Mouse (Mus musculus): Measurements from ENCODE around the gene Epp13.

Gene Epp13

DNA sequence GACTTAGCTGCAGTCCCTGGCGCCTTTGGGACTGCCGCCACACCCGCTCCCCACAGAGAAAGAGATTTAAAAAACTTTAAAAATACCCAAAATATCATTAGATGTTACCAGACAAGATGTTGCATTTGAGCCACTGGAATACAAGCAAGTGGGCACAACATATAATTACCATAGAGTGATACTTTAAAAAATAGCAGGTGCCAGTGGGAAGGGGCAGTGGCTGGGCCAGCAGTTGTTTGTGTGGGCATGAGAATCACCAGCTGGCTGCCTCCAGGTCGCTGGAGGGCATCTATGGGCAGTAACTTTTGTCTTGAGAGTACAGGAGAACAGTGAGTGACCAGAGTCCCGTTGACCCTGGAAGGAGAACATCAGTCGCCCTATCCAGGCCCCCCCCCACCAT is at the start of gene Epp13:
Gene Epp13, plus strand, starts transcription at position 301 of the 400 bp plus-strand sequence.
- TF ChIP-seq GATA4 (IDR thresholded peaks at IDR 0.05; ENCODE audit: insufficient replicate concordance, low read length), result no peak

DNA sequence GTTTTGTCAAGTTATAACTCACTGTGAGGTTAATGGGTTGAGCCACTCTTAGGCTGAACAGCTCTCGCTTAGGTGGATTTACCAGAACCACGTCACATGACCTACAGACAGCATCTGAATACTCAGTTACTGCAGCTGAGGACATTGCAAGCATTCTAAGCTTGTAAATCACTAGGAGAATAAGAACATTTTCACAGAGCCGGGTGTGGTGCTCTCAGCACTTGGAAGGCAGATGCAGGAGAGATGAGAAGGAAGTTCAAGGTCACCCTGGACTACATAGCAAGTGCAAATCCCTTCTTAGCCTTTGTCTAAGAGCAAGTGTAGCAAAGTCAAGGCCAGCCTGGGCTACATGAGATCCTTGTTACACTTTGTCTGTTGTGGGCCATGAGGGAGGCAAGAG is 48.3 kb upstream of the Epp13 start:
- no peak for TF ChIP-seq GATA4 (IDR thresholded peaks at IDR 0.05; ENCODE audit: insufficient replicate concordance, low read length)

DNA sequence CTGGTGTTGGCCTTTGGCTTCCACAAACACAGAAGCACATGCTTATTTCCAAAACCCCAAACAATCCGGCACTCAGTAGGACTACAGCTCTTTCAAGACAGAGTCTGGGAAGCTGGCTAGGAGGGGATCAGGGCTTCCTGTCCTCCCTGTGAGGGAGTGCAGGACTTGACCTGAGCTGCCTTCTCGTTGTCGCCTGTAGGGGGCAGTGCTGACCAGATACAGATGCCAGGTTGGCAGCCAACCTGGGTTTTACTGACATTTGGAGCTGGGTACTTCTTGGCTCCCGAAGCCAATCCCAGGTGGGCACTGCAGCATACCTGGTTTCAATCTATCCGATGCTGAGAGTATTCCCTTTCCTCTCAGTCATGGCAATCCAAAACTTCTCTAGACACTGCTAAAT is 39.4 kb upstream of the Epp13 start:
- TF ChIP-seq GATA4 (IDR thresholded peaks at IDR 0.05; ENCODE audit: insufficient replicate concordance, low read length), result no peak

DNA sequence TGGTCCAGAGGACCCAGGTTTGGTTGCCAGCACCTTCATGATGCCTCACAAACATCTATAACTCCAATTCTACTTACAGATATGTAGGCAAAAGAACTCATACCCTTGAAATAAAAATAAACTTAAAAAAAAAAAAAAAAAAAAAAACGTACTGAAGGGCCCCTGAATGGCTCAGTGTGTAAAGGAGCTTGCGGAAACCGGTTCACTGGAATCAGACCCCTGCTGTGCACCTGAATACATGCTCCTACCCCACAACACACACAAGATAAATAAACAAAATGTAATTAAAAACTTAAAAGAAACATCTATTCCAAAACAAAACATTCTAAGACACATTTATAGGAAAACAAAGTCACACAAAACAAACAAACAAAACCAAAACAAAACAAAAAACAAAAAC is 32.4 kb upstream of the Epp13 start:
- TF ChIP-seq GATA4 (IDR thresholded peaks at IDR 0.05; ENCODE audit: insufficient replicate concordance, low read length), result no peak

DNA sequence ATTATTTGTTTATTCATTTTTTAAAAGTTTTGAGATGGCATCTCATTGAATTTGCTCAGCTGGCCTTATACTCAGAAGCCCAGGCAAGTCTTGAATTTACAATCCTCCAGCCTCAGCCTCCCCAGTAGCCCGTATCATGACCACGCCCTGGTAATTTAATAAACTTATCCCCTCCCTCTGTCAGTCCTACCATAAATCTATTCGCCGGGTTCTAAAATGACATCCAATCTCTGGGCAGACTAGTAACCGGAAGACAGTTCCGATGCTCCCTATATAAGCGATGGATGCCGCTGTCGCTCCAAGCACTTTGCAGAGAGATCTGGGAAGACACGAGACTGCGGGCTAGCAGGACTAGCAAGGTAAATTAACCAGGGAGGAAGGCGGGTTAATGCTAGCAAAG is 30.5 kb upstream of the Epp13 start, which contains the start of gene Zscan5b:
Gene Zscan5b, plus strand, starts transcription at position 301 of the 400 bp plus-strand sequence.
- TF ChIP-seq GATA4 (IDR thresholded peaks at IDR 0.05; ENCODE audit: insufficient replicate concordance, low read length), result no peak

DNA sequence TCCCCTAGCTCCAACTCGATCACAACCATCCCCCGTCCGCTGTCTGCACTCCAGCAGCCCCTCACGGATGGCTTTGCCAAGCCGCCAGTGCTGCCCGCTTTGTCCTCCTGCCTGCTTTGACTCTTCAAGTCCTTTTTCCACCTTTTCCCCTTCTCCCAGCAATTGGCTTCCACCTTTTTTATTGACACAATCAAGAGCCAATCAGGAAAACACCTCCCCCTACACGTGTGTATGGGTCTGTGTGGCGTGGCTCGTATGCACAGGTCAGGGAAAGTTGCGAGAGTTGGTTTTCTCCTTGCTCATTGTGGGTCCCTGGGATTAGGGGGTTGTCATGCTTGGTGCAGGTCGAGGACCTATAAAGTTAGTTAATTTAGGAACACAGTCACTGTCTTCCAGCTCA is 12.7 kb upstream of the Epp13 start:
- TF ChIP-seq GATA4 (IDR thresholded peaks at IDR 0.05; ENCODE audit: insufficient replicate concordance, low read length), result no peak

DNA sequence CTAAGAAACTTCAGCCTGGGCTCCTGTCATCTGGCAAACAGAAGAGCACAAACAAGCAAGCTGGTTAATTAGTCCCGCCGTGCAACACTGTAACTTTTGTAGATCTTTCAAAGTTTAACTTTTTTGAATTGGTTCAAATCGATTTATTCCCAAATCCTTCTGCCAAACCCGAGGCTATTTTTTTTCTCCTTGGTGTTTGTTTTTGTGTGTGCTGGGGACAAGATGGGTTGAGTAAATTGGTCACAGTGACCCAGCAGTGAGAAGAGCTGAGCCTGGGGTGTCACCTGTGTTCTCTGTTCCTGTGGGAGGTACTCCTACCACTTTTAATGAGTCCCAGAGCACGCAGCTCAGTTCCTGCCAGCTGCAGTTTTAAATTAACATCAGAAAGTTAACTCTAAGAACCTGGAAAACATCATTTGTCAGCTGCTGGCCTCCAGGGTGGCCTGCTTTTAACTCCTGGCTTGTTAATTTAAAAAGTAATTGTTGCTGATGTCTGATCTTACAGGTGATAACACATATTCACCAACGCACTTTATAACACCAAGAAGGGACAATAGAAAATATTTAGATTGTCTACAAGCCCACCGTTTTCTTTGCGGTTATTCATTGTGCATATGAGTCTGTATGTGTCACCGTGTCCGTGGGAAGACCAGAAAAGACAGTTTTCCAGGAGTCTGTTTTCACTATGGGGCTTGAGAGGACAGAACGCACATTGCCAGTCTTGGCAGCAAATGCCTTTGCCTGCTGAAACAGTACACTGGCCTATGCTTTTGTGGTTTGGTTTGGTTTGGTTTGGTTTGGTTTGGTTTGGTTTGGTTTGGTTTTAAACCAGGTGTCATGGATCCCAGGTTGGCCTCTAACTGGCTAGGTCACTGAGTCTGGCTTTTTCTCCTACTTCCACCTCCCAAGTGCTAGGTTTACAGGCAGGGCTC is 7.9 kb upstream of the Epp13 start:
- TF ChIP-seq GATA4 (IDR thresholded peaks at IDR 0.05; ENCODE audit: insufficient replicate concordance, low read length), result no peak

DNA sequence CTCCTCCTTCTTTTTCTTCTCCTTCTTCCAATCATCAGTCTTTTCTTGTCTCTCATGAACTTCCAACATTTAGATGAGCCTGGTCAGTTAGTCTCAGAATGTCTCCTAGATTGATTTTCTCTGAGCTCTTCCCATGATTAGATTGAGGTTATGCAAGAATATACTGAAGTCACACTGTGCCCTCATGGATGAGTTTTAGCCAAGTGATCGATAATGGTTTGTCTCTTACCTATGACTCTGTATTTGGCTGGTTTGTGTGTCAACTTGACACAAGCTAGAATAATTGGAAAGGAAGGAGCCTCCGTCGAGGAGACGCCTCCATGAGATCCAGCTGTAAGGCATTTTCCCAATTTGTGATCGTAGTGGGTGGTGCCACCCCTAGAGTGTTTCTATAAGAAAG is 1.9 kb downstream of the Epp13 start:
- no peak for TF ChIP-seq GATA4 (IDR thresholded peaks at IDR 0.05; ENCODE audit: insufficient replicate concordance, low read length)

DNA sequence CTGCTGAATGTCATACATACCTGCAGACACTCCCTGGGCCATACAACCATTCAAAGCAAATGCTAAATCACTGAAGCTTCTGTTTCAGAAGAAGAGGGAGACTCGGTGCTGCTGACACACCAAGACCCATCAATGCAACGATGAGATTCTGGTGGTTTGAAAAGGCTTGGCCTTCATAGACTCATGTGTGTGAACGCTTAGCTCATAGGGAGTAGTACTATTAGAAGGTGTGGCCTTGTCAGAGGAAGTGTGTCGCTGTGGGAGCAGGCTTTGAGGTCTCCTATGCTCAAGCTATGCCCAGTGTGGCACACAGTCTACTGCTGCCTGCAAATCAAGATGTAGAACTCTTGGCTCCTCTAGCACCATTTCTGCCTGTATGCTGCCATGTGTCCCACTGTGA is 4.9 kb downstream of the Epp13 start:
- no peak for TF ChIP-seq GATA4 (IDR thresholded peaks at IDR 0.05; ENCODE audit: insufficient replicate concordance, low read length)

DNA sequence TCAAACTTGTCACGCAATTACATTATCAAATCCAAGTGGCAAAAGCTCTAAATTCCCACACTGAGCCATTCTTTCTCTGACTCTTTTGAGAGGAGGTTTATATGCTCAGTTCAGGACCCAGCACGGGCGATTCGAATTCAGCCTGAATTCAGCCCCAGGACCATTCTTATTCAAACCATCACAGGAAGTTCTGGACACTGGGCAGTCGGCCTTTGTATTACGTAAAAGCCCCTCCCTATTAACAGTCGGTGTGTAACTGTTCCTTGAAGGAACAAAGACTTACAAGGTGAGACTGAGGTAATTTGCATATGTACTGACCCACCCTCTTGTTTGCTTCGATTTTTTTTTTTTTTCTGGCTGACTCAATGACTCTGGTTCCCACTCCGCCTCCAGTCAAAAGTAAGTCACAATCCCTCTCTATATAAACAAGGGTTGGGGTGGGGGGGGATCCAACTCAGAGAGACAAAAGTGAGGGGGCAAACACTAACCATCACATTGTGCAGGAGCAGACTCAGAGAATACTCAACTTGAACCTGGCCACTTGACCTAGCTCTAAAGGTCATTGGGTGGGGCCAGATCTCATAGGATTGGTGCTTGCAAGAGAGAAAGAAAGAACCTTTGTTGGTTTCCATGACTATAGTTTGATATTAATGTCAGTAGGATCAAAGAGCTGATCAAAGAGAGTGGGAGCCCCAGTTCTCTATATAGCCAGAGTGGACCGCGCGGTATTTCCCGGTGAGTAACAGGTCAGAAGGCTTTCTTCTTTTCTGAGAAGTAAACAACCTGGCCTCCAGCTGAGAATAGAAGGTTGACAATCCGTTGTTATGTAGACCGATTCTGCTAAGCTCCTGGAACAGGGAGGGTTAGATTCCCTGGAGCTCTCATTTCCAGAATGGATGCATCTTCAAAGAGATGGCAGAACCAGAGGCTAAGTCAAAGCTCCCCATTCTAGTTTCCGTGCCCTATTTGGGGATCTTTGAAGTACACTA is 6.0 kb downstream of the Epp13 start:
- TF ChIP-seq GATA4 (IDR thresholded peaks at IDR 0.05; ENCODE audit: insufficient replicate concordance, low read length), result no peak

DNA sequence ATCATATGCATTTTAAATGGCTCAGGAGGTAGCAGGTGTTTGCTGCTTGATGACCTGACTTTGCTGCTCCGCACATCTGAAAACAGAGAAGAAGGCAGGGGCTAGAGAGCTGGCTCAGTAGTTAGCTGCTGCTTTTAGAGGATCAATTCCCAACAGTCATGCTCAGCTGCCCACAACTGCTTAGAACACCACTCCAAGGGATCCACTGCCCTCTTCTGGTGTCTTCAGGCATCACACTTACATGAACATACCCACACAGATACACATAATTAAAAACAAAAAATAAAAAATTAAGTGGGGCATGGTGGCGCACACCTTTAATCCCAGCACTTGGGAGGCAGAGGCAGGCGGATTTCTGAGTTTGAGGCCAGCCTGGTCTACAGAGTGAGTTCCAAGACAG is 9.6 kb downstream of the Epp13 start:
- TF ChIP-seq GATA4 (IDR thresholded peaks at IDR 0.05; ENCODE audit: insufficient replicate concordance, low read length), result no peak

DNA sequence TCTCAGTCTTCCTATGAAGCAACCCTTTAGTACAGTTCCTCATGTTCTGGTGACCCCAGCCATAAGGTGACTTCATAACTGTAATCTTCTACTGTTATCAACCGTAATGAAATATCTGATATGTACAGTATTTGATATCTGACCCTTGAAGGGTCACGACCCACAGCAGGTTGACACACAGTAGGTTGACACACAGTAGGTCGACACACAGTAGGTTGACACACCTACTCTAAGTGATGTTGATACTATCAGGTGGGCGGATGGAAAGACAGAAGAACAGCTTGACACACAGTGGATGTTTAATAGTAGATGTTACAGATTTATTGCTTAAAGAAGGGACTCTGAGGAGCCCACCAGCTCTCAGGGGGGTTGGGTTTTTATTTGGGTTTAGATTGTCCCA is 10.5 kb downstream of the Epp13 start:
- TF ChIP-seq GATA4 (IDR thresholded peaks at IDR 0.05; ENCODE audit: insufficient replicate concordance, low read length), result no peak

DNA sequence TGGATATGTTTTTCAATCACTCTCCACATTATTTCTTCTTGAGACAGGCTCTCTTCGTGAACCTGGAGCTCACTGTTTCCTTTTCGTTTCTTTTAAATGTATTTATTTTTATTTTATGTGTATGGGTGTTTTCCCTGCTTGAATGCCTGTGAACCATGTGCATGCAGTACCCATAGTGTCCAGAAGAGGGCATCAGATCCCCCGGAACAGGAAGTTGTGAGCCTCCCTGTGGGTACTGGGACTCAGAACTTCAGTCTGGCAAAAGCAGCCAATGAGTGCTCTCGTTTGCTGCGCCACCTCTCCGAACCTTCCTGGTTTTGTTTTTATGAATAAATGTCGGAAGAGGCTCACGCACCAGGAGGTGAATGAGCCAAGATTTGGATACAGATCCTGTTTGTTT is 13.2 kb downstream of the Epp13 start:
- TF ChIP-seq GATA4 (IDR thresholded peaks at IDR 0.05; ENCODE audit: insufficient replicate concordance, low read length), result no peak

DNA sequence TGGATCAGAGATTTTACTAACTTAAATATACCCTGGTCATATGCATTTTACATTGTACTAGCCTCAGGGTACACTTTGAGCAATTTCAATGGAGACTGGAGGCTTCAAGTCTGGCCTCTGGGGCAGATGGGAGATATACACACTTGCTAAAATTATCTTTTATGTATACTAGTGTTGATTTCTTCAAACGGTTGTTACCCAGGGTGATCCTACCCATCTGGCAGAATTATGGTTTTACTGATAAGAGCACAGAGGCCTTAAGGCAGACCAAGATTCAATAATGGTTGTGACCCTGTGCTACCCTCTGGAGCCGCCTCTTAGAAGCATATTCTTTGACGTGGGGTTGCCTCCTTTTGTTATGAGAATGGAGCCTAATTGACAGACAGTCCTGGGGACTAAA is 25.4 kb downstream of the Epp13 start:
- TF ChIP-seq GATA4 (IDR thresholded peaks at IDR 0.05; ENCODE audit: insufficient replicate concordance, low read length), result no peak

DNA sequence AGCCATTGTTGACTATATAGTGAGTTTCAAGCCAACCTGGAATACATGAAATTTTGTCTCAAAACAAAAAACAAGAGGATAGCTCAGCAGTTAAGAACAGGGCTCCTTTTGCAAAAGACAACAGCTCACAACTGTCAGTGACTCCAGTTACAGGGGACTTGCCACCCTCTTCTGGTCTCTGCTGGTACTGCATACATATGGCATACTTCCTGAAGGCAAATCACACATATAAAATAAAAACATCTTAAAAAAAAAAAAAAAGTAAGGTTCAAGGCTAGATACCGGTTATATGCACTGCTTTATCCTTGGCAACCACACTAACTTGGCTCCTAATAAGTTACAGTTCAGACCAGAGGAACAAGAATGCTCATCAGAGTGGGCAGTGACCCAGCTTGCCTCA is 30.2 kb downstream of the Epp13 start:
- no peak for TF ChIP-seq GATA4 (IDR thresholded peaks at IDR 0.05; ENCODE audit: insufficient replicate concordance, low read length)
